Mouse (Mus musculus): ENCODE measurements around the gene Deup1. TPM values are rescaled to one million over a fixed set of nuclear protein-coding genes. Genes with fewer than 3 reads are reported as not detected.

Gene Deup1
- total RNA-seq (2022) = under 1 TPM; 0.32 to 0.57 (median 0.42) TPM

DNA sequence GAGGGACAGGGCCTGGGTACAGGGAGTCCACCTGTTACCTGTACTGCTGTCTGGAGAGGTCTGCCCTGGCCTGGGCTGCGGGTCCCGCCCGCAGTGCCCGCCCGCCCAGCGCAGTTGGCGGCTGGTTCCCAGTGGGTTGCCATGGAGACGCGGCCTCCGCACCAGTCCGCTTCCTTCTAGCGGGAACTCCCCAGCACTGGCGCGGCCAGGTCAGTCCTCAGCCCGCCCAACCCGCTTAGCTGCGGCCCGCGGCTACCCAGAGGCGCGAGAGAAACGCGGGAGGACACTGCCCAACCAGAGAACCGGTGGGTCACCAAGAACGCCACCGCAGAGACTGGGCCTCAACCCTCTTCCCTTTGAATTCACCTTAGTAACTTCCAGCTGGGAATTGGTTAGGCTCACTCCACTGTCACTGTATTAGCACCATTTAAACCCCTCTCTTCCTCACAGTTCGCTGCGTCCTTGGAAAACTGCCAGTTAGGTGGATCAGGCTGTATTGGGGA lies at the start of gene Deup1:
Deup1 (minus strand) TSS at position 149 of the 503 bp plus-strand sequence.
- DNase-seq (ENCODE audit: low spot score in 2 of 2) = no peak

DNA sequence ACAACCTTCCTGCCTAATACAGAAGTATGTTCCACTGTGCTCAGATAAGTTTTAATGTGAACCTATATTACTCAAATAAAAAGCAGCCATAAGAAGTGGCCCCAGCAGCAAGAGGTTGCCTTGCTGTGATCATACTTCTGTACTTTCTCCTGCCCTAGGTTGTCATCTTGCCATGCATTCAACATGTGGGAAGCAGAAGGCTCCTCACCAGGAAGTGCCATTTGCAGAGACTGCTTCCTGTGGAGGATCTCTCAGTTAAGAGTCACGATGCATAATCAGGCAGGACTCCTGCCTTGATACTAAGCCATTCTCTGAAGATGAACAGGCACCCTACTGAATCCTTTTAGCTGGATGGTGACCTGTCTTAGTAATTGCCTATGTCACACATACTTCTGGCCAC lies 44.5 kb upstream of the Deup1 start:
- no peak for DNase-seq (ENCODE audit: low spot score in 2 of 2)

DNA sequence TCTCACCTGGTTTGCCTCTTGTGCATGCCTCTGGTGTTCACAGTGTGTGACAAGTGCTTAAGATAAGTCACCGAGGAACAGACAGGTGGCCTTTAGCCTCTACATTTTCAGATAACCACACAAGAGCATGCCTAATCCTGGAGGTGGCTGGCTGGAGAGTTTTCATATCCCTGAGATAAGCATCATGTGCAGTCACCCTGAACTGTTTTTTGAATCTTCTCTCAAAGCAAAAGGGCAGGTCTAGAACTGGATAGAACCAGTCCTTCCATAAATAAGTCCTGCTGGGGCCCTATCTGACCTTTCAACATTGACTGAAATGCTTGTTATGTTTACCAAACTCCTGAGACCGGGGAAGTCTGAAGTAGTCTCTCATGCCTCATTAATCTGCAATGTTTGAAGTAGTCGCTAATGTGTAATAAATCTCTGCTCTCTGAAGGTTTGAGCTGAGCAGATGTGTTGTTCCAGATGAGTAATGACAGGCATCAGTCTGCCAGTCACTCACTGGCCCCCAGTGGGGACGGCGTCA lies 42.3 kb upstream of the Deup1 start:
- no peak for DNase-seq (ENCODE audit: low spot score in 2 of 2)

DNA sequence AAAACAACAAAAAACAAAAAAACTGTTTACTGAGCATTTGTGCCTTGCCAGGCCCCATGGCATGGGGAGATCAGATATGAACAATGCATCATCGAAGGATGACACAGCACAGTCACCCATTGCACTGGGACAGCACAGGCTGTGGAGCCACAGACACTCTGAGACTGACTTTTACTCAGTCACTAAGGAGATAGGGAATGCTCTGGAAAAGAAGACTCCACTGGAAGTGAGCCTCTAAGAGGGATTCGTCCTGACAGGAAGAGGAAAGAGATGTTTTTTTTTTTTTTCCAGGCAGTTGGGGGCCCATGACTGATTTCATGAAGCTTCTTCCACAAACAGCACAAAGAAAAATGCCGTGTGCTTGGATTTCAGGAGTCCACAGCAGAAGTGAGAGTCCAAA lies 41.7 kb upstream of the Deup1 start:
- no peak for DNase-seq (ENCODE audit: low spot score in 2 of 2)

DNA sequence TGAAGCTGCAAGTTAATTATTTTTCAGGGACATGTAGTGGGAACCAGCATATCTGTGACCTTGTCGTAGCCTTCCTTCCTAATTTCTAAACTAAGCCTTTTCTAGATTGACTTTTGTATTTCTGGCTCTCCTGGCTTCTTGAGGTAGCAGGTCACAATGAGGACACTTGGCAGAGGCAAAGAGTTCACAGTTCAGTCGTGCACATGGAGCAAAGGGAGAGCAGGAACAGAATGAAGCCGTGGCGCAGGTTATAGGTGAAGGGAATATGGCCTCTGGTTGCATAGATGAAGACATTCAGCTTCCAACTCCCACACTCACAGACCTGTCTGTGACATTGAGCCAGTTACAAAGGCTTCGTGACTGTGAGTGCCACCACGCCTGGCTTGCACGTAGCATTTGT lies 36.9 kb upstream of the Deup1 start:
- DNase-seq (ENCODE audit: low spot score in 2 of 2) = no peak

DNA sequence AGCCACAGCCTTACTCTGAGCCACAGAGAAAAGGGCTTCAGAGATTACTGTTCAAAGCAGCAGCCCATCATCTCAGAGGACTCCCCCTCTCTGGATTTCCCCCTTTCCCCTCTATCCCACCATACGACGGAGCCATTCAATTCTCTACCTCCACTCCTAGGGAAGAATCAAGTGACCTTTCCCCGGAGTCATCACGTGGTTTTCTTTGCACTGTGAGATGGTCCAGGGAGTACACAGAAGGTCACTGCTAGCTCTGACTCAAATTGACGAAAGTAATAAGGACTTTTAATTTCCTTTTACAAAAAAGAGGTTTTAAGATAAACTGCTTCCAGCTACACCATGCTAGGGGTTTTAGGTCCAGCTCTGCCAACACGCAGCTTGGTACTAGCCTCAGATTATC lies 31.3 kb upstream of the Deup1 start:
- DNase-seq (ENCODE audit: low spot score in 2 of 2) = no peak

DNA sequence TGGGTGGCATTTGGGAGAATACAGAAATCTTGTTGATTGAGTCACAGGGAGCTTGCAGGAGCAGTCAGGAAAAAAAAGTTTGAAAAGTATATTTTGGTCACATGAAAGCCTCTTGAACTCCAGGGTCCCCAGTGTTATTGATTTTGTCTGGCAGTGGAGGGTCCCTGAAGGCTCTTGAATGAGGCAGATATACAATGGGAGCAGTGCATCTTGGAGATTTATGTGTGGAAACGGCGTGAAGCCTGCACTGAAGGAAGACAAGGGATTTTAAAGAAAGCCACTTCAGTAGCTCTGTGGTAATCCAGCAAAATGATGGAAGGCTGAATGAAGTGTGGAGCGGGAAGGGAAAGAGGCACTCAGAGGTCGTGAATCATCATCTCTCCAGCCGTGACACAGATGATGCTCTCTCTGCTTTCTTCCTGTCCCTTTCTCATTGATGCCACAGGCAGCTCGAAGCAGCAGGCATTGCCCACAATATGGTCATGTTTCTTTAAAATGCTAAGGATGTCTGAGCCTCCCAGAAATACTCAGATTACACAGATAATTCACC lies 30.6 kb upstream of the Deup1 start:
- no peak for DNase-seq (ENCODE audit: low spot score in 2 of 2)

DNA sequence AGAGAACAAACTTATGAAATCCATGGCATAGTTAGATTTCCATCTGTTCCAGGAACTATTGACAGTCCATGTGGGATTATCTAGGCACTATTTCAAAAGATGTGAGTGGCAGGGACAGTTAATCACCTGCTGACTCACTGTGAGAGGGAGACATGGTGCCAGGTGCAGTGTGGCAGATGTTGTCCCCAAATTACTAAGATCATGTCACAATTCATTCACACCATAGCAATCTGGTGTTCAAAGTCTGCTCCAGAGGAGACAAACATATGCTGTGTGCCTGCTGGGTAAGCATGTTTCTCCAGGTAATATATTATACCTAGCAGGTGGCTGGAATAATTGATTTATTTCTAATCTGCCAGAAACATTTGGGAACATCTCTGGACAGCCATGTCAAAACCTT lies 25.3 kb upstream of the Deup1 start:
- DNase-seq (ENCODE audit: low spot score in 2 of 2) = no peak

DNA sequence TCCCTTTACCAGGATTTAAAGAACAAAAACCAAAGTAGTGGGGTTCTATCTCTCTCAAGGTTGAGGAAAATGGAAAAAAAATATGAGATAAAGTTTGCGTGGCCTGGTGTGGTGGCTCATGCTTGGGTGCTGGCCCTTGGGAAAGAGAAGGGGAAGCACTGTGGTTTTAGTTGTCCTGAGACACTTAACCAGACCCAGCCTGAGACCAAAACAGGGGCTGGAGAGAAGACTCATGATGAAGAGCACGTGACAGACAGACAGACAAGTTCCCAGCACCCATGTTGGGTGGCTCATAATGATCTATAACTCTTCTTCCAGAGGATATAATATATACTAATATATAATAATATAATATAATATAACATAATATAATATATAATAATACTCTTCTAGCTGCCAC lies 22.2 kb upstream of the Deup1 start:
- DNase-seq (ENCODE audit: low spot score in 2 of 2) = no peak

DNA sequence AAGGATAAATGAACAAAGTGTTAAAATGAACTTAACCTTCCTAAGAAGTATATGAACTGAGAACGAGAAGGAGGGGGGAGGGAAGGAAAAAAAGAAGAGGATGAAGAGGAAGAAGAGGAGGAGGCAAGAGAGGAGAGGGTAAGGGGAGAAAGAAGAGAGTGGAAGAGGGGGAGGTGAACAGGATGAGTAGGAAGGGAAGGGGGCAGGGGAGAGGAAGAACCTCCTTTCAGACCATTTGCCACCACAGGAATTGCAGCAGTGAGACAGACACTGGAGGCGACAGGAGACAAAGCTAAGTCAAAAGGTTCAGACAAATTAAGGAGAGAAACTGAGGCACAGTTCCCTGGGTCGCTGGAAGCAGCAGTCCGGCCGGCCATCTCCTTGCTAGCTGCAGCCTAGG lies 349 bp downstream of the Deup1 start:
- no peak for DNase-seq (ENCODE audit: low spot score in 2 of 2)

DNA sequence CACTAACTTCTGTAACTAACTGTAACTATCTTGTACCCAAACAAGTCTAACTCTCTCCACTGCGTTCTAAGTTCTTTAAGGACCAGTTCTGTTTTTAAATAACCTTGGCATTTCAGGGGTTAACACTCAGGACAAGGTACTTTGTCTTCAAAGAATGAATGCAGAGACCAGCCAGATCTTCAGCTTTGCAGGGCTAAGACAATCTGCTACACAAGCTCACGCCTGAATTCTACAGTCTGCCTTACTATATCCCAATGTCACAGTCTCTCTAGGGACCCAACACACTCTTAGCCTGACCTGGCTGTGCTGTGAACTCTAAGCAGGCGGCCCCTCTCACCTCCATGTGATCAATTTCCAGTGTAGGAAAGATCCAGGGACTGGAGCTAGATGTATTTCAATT lies 3.0 kb downstream of the Deup1 start:
- DNase-seq (ENCODE audit: low spot score in 2 of 2) = no peak

DNA sequence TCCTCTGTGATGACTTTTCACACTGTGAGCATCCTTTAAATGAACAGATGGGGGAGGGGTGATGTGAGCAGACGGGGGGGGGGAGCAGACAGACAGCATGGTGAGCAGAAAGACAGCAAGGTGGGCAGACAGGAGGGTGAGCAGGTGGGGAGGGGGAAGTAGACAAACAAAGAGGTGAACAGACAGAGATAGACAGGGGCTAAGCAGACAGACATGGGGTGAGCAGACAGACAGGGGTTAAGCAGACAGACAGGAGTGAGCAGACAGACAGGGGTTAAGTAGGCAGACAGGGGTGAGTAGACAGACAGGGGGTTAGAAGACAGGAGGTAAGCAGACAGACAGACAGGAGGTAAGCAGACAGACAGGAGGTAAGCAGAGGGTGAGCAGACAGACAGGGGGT lies 8.0 kb downstream of the Deup1 start:
- no peak for DNase-seq (ENCODE audit: low spot score in 2 of 2)

DNA sequence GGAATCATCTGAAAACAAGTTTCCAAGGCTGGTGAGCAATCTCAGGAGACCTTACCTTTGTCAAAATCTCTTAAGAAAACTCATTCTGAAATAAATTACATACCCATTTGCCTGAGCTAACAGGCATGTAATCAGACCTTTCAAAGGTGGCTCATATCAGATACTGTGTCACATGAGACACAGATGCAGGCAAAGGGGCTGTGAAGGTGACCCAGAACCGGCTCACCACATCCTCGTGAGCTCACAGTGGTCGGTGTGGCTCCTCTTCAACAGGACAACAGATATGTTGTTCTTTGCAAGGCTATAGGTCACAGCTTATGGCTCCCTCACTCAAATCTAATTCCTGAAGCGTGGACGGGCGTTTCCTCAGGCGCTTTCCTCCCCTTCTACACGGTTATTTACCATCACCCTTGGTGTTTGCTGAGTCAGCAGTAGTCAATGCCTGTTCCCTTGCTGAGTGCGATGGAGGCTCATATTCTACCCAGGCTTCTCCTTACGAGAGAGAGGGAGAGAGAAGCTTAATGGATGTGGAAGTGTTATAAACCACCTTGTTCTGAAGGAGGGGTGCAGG lies 8.6 kb downstream of the Deup1 start:
- DNase-seq (ENCODE audit: low spot score in 2 of 2) = no peak

DNA sequence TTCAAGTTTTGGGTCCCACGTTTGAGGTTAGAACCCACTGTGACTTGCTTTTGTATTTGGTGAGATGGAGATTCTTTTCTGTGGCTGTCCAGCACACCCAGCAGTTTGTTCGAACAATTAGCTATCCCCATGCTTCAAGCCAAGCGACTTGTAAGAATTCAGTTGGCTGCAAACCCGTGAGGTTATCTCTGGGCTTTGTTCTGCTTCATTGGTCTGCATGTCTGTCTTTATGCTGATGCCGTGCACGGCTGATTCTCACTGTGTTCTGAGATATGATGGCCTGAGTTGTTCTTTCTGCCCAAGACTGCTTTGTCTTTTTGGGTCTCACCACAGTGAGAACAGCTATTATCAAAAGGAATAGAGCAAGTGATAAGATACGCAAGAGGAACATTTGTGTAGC lies 10.7 kb downstream of the Deup1 start:
- DNase-seq (ENCODE audit: low spot score in 2 of 2) = no peak

DNA sequence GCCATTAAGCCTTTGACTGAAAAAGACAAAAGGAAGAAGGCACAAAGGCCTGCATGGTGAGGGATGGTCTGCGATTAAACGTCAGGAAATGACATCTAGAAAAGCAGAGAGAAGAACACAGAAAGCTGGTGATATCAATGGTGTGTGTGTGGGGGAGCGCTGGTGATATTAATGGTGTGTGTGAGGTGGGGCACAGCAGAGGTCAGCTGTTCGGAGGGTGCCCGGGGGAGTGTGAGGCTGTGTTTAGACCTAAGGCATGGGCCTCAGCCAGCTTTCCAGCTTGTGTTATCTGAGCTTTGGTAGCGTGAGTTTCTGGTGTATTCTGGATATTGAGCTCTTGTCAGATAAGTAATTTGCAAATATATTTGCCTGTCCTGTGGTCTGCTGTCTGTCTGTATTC lies 11.3 kb downstream of the Deup1 start:
- no peak for DNase-seq (ENCODE audit: low spot score in 2 of 2)

DNA sequence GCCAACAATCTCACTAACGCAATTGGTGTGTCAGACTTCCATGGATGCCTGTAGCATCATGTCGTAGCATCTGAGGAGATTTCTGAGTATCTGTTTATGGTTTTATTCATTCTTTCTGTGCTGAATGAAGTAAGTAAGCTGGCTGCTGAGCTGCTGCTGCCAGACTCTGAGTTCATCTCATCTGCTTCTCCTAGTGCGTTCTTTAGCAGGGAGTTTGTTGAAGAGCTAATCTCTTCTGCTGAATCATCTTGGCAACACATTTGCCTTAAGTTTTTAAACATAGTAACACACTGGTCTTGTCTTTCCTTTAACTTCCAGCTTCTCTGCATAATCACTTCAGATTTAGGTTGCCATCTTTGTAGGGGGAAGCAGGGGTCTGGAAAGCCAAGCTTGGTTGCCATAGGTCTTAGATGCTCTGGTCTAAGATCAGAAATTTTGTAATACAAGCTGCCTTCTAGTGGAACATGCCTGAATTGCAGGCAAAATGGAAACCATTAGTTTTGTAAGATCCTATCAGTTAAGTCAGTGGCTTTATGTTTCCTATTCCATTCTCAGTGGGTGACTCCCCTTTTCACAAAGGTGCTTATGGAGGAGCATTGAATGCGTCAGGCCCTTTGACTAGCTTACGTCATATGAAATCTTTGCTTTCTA lies 18.3 kb downstream of the Deup1 start:
- DNase-seq (ENCODE audit: low spot score in 2 of 2) = no peak

DNA sequence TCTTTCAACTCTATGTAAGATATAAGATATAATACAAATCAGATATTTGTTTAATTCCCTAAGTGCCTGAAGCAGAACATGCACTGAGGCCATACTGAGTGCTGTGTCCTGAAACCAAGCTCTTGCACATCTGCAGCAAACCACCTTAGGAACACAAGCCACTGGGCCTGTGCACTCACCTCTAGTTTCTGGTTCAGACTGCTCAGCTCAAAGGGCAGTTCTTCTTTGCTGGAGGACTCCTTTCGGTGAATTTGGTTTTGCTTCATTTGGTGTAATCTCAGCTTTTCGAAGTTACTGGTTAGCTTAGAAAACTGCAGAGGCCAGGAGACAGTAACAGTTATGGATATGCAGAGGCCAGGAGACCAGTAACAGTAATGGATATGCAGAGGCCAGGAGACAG lies 20.1 kb downstream of the Deup1 start:
- no peak for DNase-seq (ENCODE audit: low spot score in 2 of 2)

DNA sequence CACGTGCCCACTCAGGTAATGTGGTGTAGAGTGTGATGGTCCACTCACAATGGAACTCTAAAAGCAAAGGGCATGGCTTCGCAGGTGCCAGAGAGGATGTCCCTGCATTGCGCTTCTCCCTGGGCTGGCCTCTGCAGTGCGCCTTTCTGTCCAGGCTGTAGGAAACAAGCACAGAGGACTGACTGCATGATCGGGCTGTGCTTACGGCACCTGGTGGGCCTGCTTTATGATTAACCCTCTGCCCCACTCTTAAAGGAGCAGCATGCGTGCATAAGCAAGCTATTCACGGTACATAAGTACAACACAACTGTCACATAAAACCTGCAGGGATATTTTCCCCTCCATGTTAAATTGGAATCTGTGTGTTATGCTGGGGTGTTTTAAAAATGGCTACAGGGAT lies 24.6 kb downstream of the Deup1 start:
- no peak for DNase-seq (ENCODE audit: low spot score in 2 of 2)

DNA sequence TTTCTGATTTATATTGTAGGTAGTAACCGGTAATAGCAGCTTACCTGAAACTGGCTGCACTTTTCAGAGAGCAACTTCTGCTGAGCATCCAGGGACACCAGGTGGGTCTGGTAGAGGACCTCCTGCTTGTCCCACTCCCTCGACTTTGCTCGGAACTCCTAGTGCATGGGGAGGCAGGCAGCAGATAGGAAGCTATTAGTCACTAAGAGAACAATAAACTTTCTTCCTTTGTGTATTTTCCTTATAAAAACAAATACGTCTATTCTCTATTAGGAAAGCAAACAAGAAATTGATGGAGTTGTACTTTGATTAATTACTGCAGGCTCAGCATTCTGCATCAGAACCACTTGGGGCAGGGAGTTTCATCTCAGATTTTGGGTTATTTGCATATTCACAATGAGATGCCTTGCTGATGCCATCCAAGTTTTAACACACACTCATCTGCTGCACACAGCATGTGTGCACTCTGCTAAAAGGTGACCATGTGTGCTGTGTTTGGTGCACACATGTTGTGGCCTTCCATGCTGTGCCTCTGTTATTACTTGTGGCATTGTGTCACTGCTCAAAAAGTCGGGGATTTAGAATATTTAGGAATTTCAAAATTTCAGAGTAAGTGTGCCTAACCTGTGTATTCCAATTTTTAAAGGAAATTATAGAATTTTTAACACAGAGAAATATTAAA lies 26.7 kb downstream of the Deup1 start:
- no peak for DNase-seq (ENCODE audit: low spot score in 2 of 2)

DNA sequence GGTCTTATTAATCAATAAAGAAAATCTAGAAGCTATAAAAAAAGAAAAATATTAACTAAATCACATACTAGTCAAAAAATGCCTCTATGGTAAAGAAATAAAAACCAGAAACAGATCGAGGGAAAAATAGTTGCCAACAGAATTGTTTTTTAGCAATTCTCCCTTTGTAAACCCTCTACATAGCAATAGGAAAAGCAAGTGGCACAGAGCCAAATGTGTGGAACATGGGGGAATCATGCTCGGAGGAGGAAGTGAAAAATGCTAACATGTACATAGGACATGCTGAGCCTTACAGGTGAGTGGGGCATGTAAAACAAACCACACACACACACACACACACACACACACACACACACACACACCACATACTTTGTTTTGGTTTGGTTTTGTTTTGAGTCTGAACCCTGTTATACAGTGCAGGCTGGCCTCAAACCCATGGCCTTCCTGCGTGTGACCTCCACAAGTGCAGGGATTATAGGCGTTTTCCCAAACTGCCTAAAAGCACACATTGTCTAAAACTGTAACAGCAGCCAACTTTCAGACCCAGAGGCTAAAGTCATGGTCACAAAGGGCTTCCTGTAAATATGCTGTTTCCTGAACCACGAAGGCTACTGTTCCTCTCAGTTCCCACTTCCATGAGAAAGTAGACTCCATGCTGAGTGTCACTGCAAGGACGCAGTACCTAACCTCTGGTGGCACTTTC lies 27.4 kb downstream of the Deup1 start:
- no peak for DNase-seq (ENCODE audit: low spot score in 2 of 2)

DNA sequence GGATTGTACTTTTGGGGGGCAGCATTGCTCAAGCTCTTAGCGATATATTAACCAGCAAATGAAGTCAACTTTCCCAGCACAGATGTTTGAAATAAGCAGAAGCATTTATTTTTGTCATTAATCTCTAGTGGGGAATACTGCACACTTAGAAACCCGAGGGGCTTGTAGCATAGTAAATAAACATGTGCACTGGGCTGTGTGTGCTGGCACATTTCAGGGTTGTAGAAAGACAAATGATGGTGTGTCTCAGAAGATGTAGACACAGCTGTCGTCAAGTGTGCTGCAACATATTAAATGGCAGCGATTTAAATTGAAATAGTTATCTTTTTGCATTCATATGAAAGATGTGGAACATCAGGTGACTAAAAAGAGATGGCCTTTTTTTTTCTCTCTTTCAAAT lies 31.1 kb downstream of the Deup1 start:
- no peak for DNase-seq (ENCODE audit: low spot score in 2 of 2)

DNA sequence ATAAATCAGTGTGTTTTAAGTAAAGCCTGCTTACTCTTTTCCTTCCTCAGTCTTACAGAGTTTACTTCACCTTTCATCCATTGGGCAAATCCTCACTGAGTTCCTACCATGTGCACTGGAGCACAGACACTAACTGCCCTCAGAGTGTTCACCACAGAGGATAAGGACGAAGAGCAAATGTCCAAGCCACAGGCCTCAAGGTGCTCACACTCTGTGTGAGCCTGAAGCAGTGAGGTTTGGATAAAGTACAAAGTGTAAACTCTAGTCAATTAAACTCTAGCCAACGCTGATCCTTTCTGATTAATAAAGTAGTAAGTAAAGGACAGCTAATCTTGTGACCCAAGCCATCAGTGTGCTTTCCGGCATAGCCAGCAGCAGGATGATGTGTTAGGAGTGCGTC lies 33.6 kb downstream of the Deup1 start:
- no peak for DNase-seq (ENCODE audit: low spot score in 2 of 2)
